Mouse (Mus musculus): ENCODE measurements around the gene Slc30a9.

Slc30a9 gene

DNA sequence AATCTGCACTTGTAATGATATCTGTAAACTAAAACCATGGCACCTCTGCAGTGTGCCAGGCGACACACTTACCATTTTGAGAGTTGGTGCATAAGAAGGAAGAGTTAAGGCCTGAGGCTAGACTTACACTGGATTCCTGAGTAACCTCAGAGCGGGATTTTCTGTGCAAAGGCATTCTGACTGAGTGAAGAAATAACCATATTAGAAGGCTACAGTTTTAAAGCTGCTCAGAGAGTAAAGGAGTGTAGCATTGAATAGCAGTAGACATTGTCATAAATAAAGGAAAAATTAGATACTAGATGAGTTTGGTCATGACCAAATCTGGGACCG is 5.7 kb downstream of the Slc30a9 start:
- DNase-seq (ENCODE audit: low spot score in 2 of 2), result no peak

GRCm38 (mm10) chr5:67321656-67322268 is 15.0 kb downstream of the Slc30a9 start:
- DNase-seq (ENCODE audit: low spot score in 2 of 2), result no peak

GRCm38 (mm10) chr5:67324032-67324431 is 17.3 kb downstream of the Slc30a9 start:
- DNase-seq (ENCODE audit: low spot score in 2 of 2), result no peak

GRCm38 (mm10) chr5:67340811-67341210 is 34.1 kb downstream of the Slc30a9 start:
- DNase-seq (ENCODE audit: low spot score in 2 of 2), result no peak

DNA sequence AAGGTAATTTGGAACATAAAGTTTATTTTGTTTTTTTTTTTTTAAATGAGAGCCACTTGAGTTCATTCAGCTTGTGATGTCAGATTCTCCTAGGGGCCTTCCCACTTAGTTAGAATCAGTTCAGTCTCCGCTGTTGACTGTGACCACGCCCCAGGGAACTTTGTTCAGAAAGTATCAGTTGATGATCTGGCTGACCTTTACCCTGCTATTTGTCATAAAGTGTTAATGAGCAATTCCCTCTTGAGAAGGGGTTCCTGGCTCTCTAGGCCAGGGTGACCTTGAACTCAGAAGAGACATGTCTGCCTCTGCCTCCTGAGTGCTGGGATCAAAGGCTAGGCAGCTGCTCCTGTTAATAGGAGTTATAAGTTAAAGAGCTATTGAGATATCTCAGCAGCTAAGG is 40.3 kb downstream of the Slc30a9 start:
- DNase-seq (ENCODE audit: low spot score in 2 of 2), result no peak

GRCm38 (mm10) chr5:67348949-67349348 is 42.2 kb downstream of the Slc30a9 start:
- peak; percentile 8 to 13 for DNase-seq (ENCODE audit: low spot score in 2 of 2)

DNA sequence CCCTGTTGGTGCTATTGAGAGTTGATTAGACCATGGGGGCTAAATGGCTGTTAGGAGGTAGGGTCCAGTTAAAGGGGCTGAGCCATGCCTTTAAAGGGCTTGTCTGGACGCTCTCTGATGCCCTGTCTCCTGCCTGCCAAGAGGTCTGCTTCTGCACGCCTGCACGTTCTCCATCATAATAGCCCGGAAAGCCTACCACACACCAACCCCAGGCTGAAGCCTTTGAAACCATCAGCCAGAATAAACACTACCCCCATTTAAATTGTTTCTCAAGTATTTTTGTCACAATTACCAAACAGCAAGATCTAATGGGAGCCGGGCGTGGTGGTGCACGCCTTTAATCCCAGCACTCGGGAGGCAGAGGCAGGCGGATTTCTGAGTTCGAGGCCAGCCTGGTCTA is 55.6 kb downstream of the Slc30a9 start:
- DNase-seq (ENCODE audit: low spot score in 2 of 2), result no peak

DNA sequence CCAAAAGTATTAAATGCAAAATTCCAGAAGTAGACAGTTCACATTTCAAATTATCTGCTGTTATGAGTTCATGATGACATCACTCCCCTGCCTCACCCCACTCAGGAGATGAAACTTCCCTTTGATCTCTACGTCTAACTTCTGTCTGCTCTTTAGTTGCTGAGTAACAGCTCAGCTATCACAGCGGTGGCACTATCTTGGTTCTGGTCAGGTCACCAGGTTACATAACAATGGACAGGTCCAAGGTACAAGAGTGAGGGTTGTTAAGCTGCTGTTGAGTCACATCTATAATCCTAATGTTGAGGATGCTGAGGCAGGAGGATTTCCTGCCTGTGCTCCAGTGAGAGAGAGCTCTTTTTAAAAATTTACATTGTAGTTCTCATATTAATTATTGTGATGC is 56.2 kb downstream of the Slc30a9 start:
- no peak for DNase-seq (ENCODE audit: low spot score in 2 of 2)

- no peak for DNase-seq (ENCODE audit: low spot score in 2 of 2)
Measured at GRCm38 (mm10) chr5:67377044-67377621, 70.4 kb downstream of the Slc30a9 start.

GRCm38 (mm10) chr5:67381690-67382089 is 74.9 kb downstream of the Slc30a9 start:
- DNase-seq (ENCODE audit: low spot score in 2 of 2), result no peak

- DNase-seq (ENCODE audit: low spot score in 2 of 2), result no peak
Measured at GRCm38 (mm10) chr5:67382556-67382955, 75.8 kb downstream of the Slc30a9 start.

DNA sequence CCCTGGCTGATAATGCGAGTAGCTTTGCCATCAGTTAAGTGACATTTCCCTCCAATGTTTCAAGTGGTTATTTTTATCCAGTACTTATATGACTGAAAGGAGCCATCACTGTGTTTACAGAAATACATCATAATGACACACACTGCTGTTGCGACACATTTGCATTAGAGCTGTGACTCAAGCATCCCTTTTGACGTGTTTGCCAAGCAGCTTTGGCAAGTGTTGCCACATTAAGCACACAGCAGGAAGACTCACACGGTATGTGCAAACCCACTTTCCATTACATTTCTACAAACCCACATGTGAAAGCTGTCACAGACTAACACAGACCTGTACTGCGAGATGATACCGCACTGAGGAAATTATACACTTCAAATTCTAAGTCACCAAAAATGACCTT is 87.2 kb downstream of the Slc30a9 start:
- DNase-seq (ENCODE audit: low spot score in 2 of 2), result no peak

- DNase-seq (ENCODE audit: low spot score in 2 of 2), result no peak
Measured at GRCm38 (mm10) chr5:67395211-67395851, 88.6 kb downstream of the Slc30a9 start.

- no peak for DNase-seq (ENCODE audit: low spot score in 2 of 2)
Measured at GRCm38 (mm10) chr5:67397186-67397585, 90.4 kb downstream of the Slc30a9 start.

DNA sequence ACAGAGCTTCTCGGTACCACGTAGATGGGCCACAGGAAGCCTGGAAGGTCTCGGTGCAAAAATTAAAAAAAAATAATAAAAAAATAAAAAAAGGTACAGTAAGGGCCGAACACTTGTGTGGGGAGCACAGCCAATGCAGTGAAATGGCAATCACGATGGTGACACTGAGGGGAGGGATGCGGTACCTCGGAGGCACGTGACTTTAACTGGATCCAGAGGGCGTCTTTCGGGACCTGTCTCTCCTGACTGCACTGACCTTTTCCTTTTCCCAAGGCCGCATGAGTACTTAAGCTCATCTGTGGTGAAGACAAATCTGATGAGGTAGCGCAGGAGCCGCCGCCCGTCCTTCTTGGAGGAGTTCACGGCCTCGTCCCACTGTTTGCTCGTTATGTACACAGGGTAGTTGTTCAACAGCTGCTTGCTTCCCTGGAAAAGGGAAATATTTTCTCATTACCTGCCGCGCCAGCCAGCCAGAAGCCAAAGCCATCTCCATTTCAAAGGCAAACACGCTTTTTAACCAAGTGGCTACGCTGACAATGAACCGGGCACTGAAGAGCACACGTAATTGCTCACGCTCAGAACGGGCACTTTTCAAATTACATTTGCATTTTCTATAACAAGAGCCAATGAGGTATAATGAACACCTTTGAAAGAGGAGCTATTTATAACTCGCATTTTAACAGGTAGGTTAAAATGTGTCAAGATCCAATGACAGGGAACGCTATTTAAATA is 93.3 kb downstream of the Slc30a9 start:
- DNase-seq (ENCODE audit: low spot score in 2 of 2), result no peak

DNA sequence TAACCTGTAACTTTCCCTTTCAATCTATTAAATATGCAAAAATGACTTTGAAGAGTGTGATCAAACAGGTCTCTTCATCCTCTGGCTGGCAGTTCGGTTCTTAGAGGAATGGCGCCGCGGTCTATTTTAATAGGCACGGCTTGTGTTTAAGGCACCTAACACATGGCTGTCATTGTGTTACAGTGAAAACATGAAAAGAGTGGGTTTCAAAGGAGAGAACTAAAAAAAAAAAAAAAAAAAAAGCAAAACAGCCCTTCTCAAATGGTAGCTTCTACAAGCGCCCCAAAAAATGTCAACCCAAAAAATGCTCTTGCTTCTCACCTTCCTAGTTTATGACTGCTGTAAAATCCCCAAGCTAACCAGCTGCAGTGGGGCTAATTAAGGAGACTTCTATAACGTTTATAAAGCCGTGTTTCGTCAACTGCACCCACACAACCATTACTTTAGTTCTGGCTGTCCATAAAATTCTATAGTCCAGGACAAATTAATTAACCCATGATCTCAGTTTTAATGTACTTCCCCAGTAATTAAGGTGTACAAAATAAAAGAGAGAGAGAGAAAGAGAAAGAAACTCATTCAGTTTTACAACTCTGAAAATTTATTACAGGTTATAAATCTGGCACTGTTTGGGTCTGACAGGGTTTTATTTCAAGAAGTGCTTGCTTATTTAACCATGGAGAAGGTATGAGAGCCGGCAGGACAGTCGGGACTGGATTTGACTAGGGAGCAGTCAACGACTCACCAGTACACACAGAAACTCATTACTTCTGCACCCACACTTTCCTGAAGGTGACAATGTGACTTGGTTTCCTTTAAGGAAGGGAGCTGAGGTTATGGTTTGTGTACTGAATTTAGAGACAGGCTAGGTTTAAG is 94.1 kb downstream of the Slc30a9 start:
- no peak for DNase-seq (ENCODE audit: low spot score in 2 of 2)

GRCm38 (mm10) chr5:67401612-67402011 is 94.9 kb downstream of the Slc30a9 start:
- DNase-seq (ENCODE audit: low spot score in 2 of 2), result no peak

DNA sequence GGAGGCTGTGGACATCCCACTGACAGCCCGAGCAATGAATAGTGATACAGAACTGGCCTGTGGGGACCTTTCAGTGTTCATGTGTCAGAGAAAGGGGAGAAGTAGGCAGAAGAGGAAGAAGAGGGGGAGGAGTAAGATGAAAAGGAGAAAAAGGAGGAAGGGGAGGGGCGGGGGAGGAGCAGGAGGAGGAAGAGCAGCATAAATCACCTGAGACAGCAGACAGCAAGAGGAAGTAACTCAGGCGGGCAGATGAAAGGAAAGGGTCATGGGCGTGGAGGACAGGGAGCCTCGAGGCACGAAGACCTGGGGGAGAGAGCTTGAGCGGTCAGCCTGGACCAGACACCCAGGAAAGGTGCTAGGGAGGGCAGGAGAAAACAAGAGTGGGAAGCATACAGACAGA is 97.6 kb downstream of the Slc30a9 start:
- DNase-seq (ENCODE audit: low spot score in 2 of 2), result no peak

DNA sequence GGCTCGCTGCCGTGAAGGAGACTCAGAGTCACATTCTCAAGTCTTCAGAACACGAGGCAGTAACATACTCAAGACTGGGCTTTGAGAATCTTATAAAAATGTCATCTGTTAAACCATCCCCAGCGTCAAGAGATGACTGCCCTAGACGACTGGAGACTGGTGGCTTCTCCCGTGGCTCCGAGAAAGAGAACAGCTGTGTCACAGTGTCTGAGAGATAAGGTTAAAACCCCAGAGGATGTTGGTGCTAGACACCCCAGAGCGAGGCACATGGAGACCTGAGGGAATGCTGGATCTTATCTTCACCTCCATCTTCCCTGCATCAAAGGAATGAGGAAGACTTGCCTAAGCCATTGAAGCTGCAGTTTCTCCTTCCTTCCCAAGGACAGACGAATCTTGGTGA is 98.2 kb downstream of the Slc30a9 start:
- no peak for DNase-seq (ENCODE audit: low spot score in 2 of 2)
